30 mouse cellular contexts compared by ENCODE assay signal in the genomic region with DNA sequence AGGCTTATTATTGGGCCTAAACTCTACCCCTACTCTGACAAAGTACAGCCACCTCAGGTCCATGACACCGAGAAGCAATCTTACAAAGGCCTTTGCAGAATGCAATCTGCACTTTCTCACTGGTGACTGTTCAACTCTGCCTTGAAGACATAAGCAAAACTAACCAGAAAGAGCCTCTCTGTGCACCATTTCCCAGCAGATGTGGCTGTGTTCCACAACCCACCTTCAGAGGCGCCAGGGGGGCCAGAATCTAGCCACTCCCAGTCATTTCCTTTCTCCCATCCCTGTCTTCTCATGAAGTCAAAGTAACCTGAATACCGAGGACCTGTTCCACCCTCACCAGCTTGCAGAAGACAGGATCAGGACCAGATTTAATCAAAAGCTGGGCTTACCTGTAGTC.
DNase-seq lines count a peak whose midpoint lies in the region; ATAC-seq and TF ChIP-seq lines count a peak whose summit lies in the region.
"Had no signal": no experiment of that assay in that cellular context is flagged by ENCODE, and none has a peak within 500 bp of the region (broad histone marks: within the 10 kb centered on the region; RNA-seq: fewer than 3 reads in every experiment).

No protein-coding gene starts in this region.

- no peak overlapping the region for H3K4me3 ChIP-seq in forebrain, postnatal 0 days (ENCODE audit: low read depth, low read length)
- H3K4me3 ChIP-seq in forebrain, embryonic 11.5 days (ENCODE audit: low read depth, low read length) = no peak overlapping the region
- no peak overlapping the region for H3K4me3 ChIP-seq in intestine, embryonic 15.5 days (replicated peaks)
- H3K4me3 ChIP-seq in stomach, embryonic 15.5 days (replicated peaks) = no peak overlapping the region
- H3K4me3 ChIP-seq: embryonic facial prominence, embryonic 12.5 days; erythroblast, embryonic 14.5 days; forebrain, embryonic 13.5 days; heart, embryonic 12.5 days; heart, embryonic 15.5 days had no signal

- H3K9me3 ChIP-seq in forebrain, postnatal 0 days (ENCODE audit: low read length) = no peaks in the 10 kb centered on the region
- H3K9me3 ChIP-seq in forebrain, embryonic 11.5 days (ENCODE audit: control insufficient read depth, low read length) = no peaks in the 10 kb centered on the region
- H3K9me3 ChIP-seq in intestine, embryonic 15.5 days = no peaks in the 10 kb centered on the region
- no peaks in the 10 kb centered on the region for H3K9me3 ChIP-seq in stomach, embryonic 15.5 days
- H3K9me3 ChIP-seq: embryonic facial prominence, embryonic 12.5 days; forebrain, embryonic 13.5 days; G1E; heart, embryonic 12.5 days; heart, embryonic 15.5 days had no signal

- no peaks in the 10 kb centered on the region for H3K4me1 ChIP-seq in forebrain, postnatal 0 days (ENCODE audit: insufficient read depth)
- no peaks in the 10 kb centered on the region for H3K4me1 ChIP-seq in forebrain, embryonic 11.5 days (replicated peaks; ENCODE audit: control insufficient read depth, insufficient read depth, low read length)
- H3K4me1 ChIP-seq in intestine, embryonic 15.5 days (replicated peaks) = 0 out of 2 replicates have a peak, but pooled peaks cover 3% of the 10 kb centered on the region
- H3K4me1 ChIP-seq in stomach, embryonic 15.5 days = 0 out of 2 replicates have a peak, but pooled peaks cover 2% of the 10 kb centered on the region
- H3K4me1 ChIP-seq: embryonic facial prominence, embryonic 12.5 days; heart, embryonic 12.5 days; heart, embryonic 15.5 days had no signal

- WGBS in forebrain, postnatal 0 days = 81% methylated on average over 3 of the region's 3 CpGs
- WGBS in forebrain, embryonic 11.5 days = 73% methylated on average over 3 of the region's 3 CpGs
- 43% methylated on average over 3 of the region's 3 CpGs for WGBS in intestine, embryonic 15.5 days
- 51% methylated on average over 3 of the region's 3 CpGs for WGBS in stomach, embryonic 15.5 days

- no peaks in the 10 kb centered on the region for H3K36me3 ChIP-seq in forebrain, postnatal 0 days (ENCODE audit: insufficient read depth)
- H3K36me3 ChIP-seq in forebrain, embryonic 11.5 days (ENCODE audit: control insufficient read depth, insufficient read depth, low read length) = no peaks in the 10 kb centered on the region
- H3K36me3 ChIP-seq in intestine, embryonic 15.5 days = no peaks in the 10 kb centered on the region
- H3K36me3 ChIP-seq in stomach, embryonic 15.5 days = no peaks in the 10 kb centered on the region
- H3K36me3 ChIP-seq: embryonic facial prominence, embryonic 12.5 days; G1E; heart, embryonic 12.5 days; heart, embryonic 15.5 days had no signal

- intact Hi-C loops in heart, postnatal 36 days (cut with DNase I) = no loop called here

- TF ChIP-seq CTCF in forebrain, postnatal 0 days (IDR thresholded peaks at IDR 0.05; ENCODE audit: low read depth) = no peak

- no peak overlapping the region for H3K27ac ChIP-seq in forebrain, postnatal 0 days (ENCODE audit: low read depth, low read length)
- no peak overlapping the region for H3K27ac ChIP-seq in forebrain, embryonic 11.5 days (ENCODE audit: low read depth, low read length)
- no peak overlapping the region for H3K27ac ChIP-seq in intestine, embryonic 15.5 days
- H3K27ac ChIP-seq in stomach, embryonic 15.5 days = peak overlapping the region; percentile 49
- H3K27ac ChIP-seq: embryonic facial prominence, embryonic 12.5 days; forebrain, embryonic 13.5 days; heart, embryonic 15.5 days; hindbrain, embryonic 14.5 days; hindbrain, postnatal 0 days had no signal

- no peaks in the 10 kb centered on the region for H3K27me3 ChIP-seq in forebrain, postnatal 0 days (ENCODE audit: insufficient read depth, low read length)
- H3K27me3 ChIP-seq in forebrain, embryonic 11.5 days (ENCODE audit: control insufficient read depth, insufficient read depth, low read length) = no peaks in the 10 kb centered on the region
- no peaks in the 10 kb centered on the region for H3K27me3 ChIP-seq in intestine, embryonic 15.5 days (replicated peaks)
- no peaks in the 10 kb centered on the region for H3K27me3 ChIP-seq in stomach, embryonic 15.5 days (replicated peaks)
- H3K27me3 ChIP-seq: CH12.LX; embryonic facial prominence, embryonic 12.5 days; forebrain, embryonic 13.5 days; heart, embryonic 12.5 days; heart, embryonic 15.5 days; Patski had no signal

- DNase-seq in forebrain, postnatal 0 days = no peak
- DNase-seq in forebrain, embryonic 11.5 days (ENCODE audit: low spot score) = no peak
- no peak for DNase-seq in embryo, embryonic 9.5 days (ENCODE audit: extremely low spot score)
- no peak for DNase-seq in cerebellum, postnatal 14 days
- no peak for DNase-seq in heart, postnatal 36 days
- DNase-seq: adrenal gland, adult 2 months; adrenal gland, postnatal 14 days; B cell, adult 2 months; cerebellum, adult 11 months; cerebellum, adult 2 months; cerebellum, adult 9-11 months; cerebellum, postnatal 36 days; embryo, embryonic 11 days; gastrocnemius, postnatal 25 days; heart, adult 18-20 months; heart, postnatal 10 days; heart, postnatal 4 days had no signal

- peak; percentile 5; the same call in 1 of the 2 replicates for ATAC-seq in forebrain, postnatal 0 days
- no peak for ATAC-seq in forebrain, embryonic 11.5 days (replicated peaks; ENCODE audit: low FRiP score)
- 0 out of 2 replicates have a peak, but pooled peaks have one; percentile 8 for ATAC-seq in intestine, embryonic 15.5 days
- peak; percentile 35; the same call in 1 of the 2 replicates for ATAC-seq in stomach, embryonic 15.5 days (ENCODE audit: insufficient read depth, low FRiP score, low read depth)
- ATAC-seq: forebrain, embryonic 13.5 days; hindbrain, postnatal 0 days; inflammation-experienced regulatory T-cells, adult 6 months; Patski had no signal

- no peak overlapping the region for H3K9ac ChIP-seq in forebrain, postnatal 0 days
- no peak overlapping the region for H3K9ac ChIP-seq in forebrain, embryonic 11.5 days (ENCODE audit: low read length)
- H3K9ac ChIP-seq in intestine, embryonic 15.5 days = no peak overlapping the region
- no peak overlapping the region for H3K9ac ChIP-seq in stomach, embryonic 15.5 days
- H3K9ac ChIP-seq: embryonic facial prominence, embryonic 12.5 days; forebrain, embryonic 13.5 days; heart, embryonic 12.5 days; heart, embryonic 15.5 days; hindbrain, embryonic 14.5 days had no signal

- no peak overlapping the region for H3K4me2 ChIP-seq in forebrain, postnatal 0 days (ENCODE audit: low read depth)
- H3K4me2 ChIP-seq in forebrain, embryonic 11.5 days (ENCODE audit: low read depth, low read length, severe bottlenecking) = no peak overlapping the region
- no peak overlapping the region for H3K4me2 ChIP-seq in intestine, embryonic 15.5 days (replicated peaks)
- no peak overlapping the region for H3K4me2 ChIP-seq in stomach, embryonic 15.5 days
- H3K4me2 ChIP-seq: embryonic facial prominence, embryonic 12.5 days; forebrain, embryonic 13.5 days; heart, embryonic 12.5 days; heart, embryonic 15.5 days; hindbrain, embryonic 14.5 days had no signal
